Mouse (Mus musculus): ENCODE results near the gene Cdkn2aip.

Gene Cdkn2aip

GRCm38 (mm10) chr8:47713761-47714745, at the start of gene Cdkn2aip:
TSS of gene Cdkn2aip (minus strand) at chr8:47713932.
- peak; percentile 92 for DNase-seq (ENCODE audit: low spot score)

- DNase-seq (ENCODE audit: low spot score), result no peak
These were observed 49.5 kb upstream of the Cdkn2aip start for GRCm38 (mm10) chr8:47763194-47763593.

GRCm38 (mm10) chr8:47760685-47761084, 47.0 kb upstream of the Cdkn2aip start:
- DNase-seq (ENCODE audit: low spot score), result no peak

GRCm38 (mm10) chr8:47760186-47760585, 46.5 kb upstream of the Cdkn2aip start:
- no peak for DNase-seq (ENCODE audit: low spot score)

GRCm38 (mm10) chr8:47753121-47753520, 39.4 kb upstream of the Cdkn2aip start:
- no peak for DNase-seq (ENCODE audit: low spot score)

GRCm38 (mm10) chr8:47750096-47750495, 36.4 kb upstream of the Cdkn2aip start:
- DNase-seq (ENCODE audit: low spot score), result no peak

GRCm38 (mm10) chr8:47749491-47749890, 35.8 kb upstream of the Cdkn2aip start:
- no peak for DNase-seq (ENCODE audit: low spot score)

- no peak for DNase-seq (ENCODE audit: low spot score)
These were observed 32.6 kb upstream of the Cdkn2aip start for GRCm38 (mm10) chr8:47746304-47746703.

- DNase-seq (ENCODE audit: low spot score), result no peak
These were observed 32.1 kb upstream of the Cdkn2aip start for GRCm38 (mm10) chr8:47745848-47746247.

- no peak for DNase-seq (ENCODE audit: low spot score)
These were observed 31.1 kb upstream of the Cdkn2aip start for GRCm38 (mm10) chr8:47744803-47745202.

- peak; percentile 88 for DNase-seq (ENCODE audit: low spot score)
These were observed 29.7 kb upstream of the Cdkn2aip start for GRCm38 (mm10) chr8:47743419-47743818.

GRCm38 (mm10) chr8:47742992-47743391, 29.3 kb upstream of the Cdkn2aip start:
- DNase-seq (ENCODE audit: low spot score), result no peak

GRCm38 (mm10) chr8:47742372-47742771, 28.6 kb upstream of the Cdkn2aip start:
- no peak for DNase-seq (ENCODE audit: low spot score)

GRCm38 (mm10) chr8:47737120-47737519, 23.4 kb upstream of the Cdkn2aip start:
- no peak for DNase-seq (ENCODE audit: low spot score)

- no peak for DNase-seq (ENCODE audit: low spot score)
These were observed 15.6 kb upstream of the Cdkn2aip start for GRCm38 (mm10) chr8:47729324-47729723.

- DNase-seq (ENCODE audit: low spot score), result no peak
These were observed 13.2 kb upstream of the Cdkn2aip start for GRCm38 (mm10) chr8:47726945-47727344.

- DNase-seq (ENCODE audit: low spot score), result no peak
These were observed 7.9 kb upstream of the Cdkn2aip start for GRCm38 (mm10) chr8:47721609-47722008.

GRCm38 (mm10) chr8:47718641-47719040, 4.9 kb upstream of the Cdkn2aip start:
- DNase-seq (ENCODE audit: low spot score), result no peak

- DNase-seq (ENCODE audit: low spot score), result peak; percentile 8
These were observed 515 bp downstream of the Cdkn2aip start for GRCm38 (mm10) chr8:47713171-47713663.

GRCm38 (mm10) chr8:47708106-47708505, 5.6 kb downstream of the Cdkn2aip start:
- DNase-seq (ENCODE audit: low spot score), result no peak

- no peak for DNase-seq (ENCODE audit: low spot score)
These were observed 7.0 kb downstream of the Cdkn2aip start for GRCm38 (mm10) chr8:47706746-47707145.

GRCm38 (mm10) chr8:47702333-47702732, 11.4 kb downstream of the Cdkn2aip start:
- DNase-seq (ENCODE audit: low spot score), result no peak

- no peak for DNase-seq (ENCODE audit: low spot score)
These were observed 16.0 kb downstream of the Cdkn2aip start for GRCm38 (mm10) chr8:47697696-47698095.

Data from layer of hippocampus, adult 11-12 months (tissue).